Mouse (Mus musculus) neural tube, embryonic 11.5 days (tissue): Measurements from ENCODE around the gene AI597479. TPM values are rescaled to one million over a fixed set of nuclear protein-coding genes. Genes with fewer than 3 reads are reported as not detected.

Experiments used
- ATAC-seq: fragments of 200-750 bp; cut with Nextera tagmentation; 2 replicates; pipeline ENCODE4 v1.8.0; 2017; ENCODE audit warnings: moderate number of reproducible peaks, mild to moderate bottlenecking, moderate TSS enrichment, moderate library complexity; ENCODE audit not compliant: insufficient read depth, low FRiP score, low TSS enrichment
- DNase-seq: peaks from one replicate; pipeline ENCODE4 v3.0.0-alpha.2; 2015; ENCODE audit warnings: low spot score
- H3K27ac ChIP-seq: fragments of 300-500 bp; sonication (generic); 2 replicates; pipeline ENCODE4 v1.5.1; 2014; ENCODE audit warnings: low read depth, mild to moderate bottlenecking, low read length
- H3K27me3 ChIP-seq: fragments of 300-500 bp; sonication (generic); 2 replicates; pipeline ENCODE4 v1.6.1; 2014; ENCODE audit warnings: mild to moderate bottlenecking, low read length, mixed read lengths; ENCODE audit not compliant: control insufficient read depth, insufficient read depth
- H3K36me3 ChIP-seq: fragments of 300-500 bp; sonication (generic); 2 replicates; pipeline ENCODE4 v1.6.1; 2014; ENCODE audit warnings: mild to moderate bottlenecking, low read length, moderate library complexity, mixed read lengths; ENCODE audit not compliant: control insufficient read depth, insufficient read depth
- H3K4me1 ChIP-seq: fragments of 300-500 bp; sonication (generic); 2 replicates; pipeline ENCODE4 v1.6.1; 2014; ENCODE audit warnings: low read length, mixed read lengths; ENCODE audit not compliant: control insufficient read depth, insufficient read depth
- H3K4me2 ChIP-seq: fragments of 300-500 bp; sonication (generic); 2 replicates; pipeline ENCODE4 v1.6.1; 2014; ENCODE audit warnings: low read depth, mild to moderate bottlenecking, moderate library complexity
- H3K4me3 ChIP-seq: fragments of 300-500 bp; sonication (generic); 2 replicates; pipeline ENCODE4 v1.5.1; 2014; ENCODE audit warnings: low read depth, low read length
- H3K9ac ChIP-seq: fragments of 300-500 bp; sonication (generic); 2 replicates; pipeline ENCODE4 v1.6.1; 2014; ENCODE audit warnings: mild to moderate bottlenecking, low read length
- H3K9me3 ChIP-seq: fragments of 300-500 bp; sonication (generic); 2 replicates; pipeline ENCODE4 v1.6.1; 2016; ENCODE audit warnings: low read length; ENCODE audit not compliant: control insufficient read depth
- WGBS: fragments of 180-500 bp; shearing (Covaris S2); extraction: QIAGEN DNeasy Blood & Tissue Kit; methylation state at CpG from one replicate; pipeline ENCODE4 v1.1.7; 2014; 5-methylcytosine and 5-hydroxymethylcytosine counted together
- polyA plus RNA-seq: library from polyadenylated mRNA; unstranded; fragments of >200 nt; fragmentation: Nextera tagmentation; extraction: Ambion mirVana; gene quantifications from 2 replicates; pipeline ENCODE4 v1.2.1, GENCODE M21; 2014

Gene AI597479
- polyA plus RNA-seq, 1 experiment from 2014 or later = 52.9 TPM

GRCm38 (mm10) chr1:43144338-43144906 lies 45.9 kb downstream of the AI597479 start:
- H3K4me1 ChIP-seq = no peaks in the 10 kb centered on the region
- no peak overlapping the region for H3K4me3 ChIP-seq
- H3K27me3 ChIP-seq = no peaks in the 10 kb centered on the region
- DNase-seq = no peak
- no peaks in the 10 kb centered on the region for H3K9me3 ChIP-seq
- ATAC-seq = no peak
- H3K9ac ChIP-seq = no peak overlapping the region
- 91% methylated on average over 8 of the region's 8 CpGs for WGBS
- no peaks in the 10 kb centered on the region for H3K36me3 ChIP-seq
- no peak overlapping the region for H3K27ac ChIP-seq
- no peak overlapping the region for H3K4me2 ChIP-seq

- Histone ChIP-seq H3K9me3 (no peaks in the 10 kb centered on the region), H3K36me3 (no peaks in the 10 kb centered on the region), H3K27me3 (no peaks in the 10 kb centered on the region), H3K4me3 (no peak overlapping the region), H3K27ac (no peak overlapping the region), H3K4me1 (no peaks in the 10 kb centered on the region), H3K4me2 (no peak overlapping the region), H3K9ac (no peak overlapping the region)
- WGBS = 90% methylated on average over 6 of the region's 6 CpGs
- no peak for DNase-seq
- no peak for ATAC-seq
Measured at GRCm38 (mm10) chr1:43145388-43145787, 46.9 kb downstream of the AI597479 start.

GRCm38 (mm10) chr1:43147474-43147873 lies 49.0 kb downstream of the AI597479 start:
- no peak overlapping the region for H3K9ac ChIP-seq
- H3K27me3 ChIP-seq = no peaks in the 10 kb centered on the region
- no peaks in the 10 kb centered on the region for H3K4me1 ChIP-seq
- no peaks in the 10 kb centered on the region for H3K36me3 ChIP-seq
- no peak overlapping the region for H3K27ac ChIP-seq
- H3K4me3 ChIP-seq = no peak overlapping the region
- H3K9me3 ChIP-seq = no peaks in the 10 kb centered on the region
- DNase-seq = no peak
- H3K4me2 ChIP-seq = no peak overlapping the region
- ATAC-seq = no peak
- WGBS = 34% methylated on average over 2 of the region's 2 CpGs

- H3K36me3 ChIP-seq = no peaks in the 10 kb centered on the region
- 59% methylated on average over 3 of the region's 3 CpGs for WGBS
- H3K9ac ChIP-seq = no peak overlapping the region
- H3K4me1 ChIP-seq = no peaks in the 10 kb centered on the region
- no peak for DNase-seq
- no peak overlapping the region for H3K4me3 ChIP-seq
- H3K4me2 ChIP-seq = no peak overlapping the region
- H3K27me3 ChIP-seq = no peaks in the 10 kb centered on the region
- no peak for ATAC-seq
- H3K9me3 ChIP-seq = no peaks in the 10 kb centered on the region
- H3K27ac ChIP-seq = no peak overlapping the region
Measured at GRCm38 (mm10) chr1:43150225-43150624, 51.7 kb downstream of the AI597479 start.

- H3K9me3 ChIP-seq = no peaks in the 10 kb centered on the region
- no peak for ATAC-seq
- H3K9ac ChIP-seq = no peak overlapping the region
- no peak overlapping the region for H3K4me3 ChIP-seq
- no peak overlapping the region for H3K27ac ChIP-seq
- no peaks in the 10 kb centered on the region for H3K27me3 ChIP-seq
- H3K4me1 ChIP-seq = no peaks in the 10 kb centered on the region
- no peaks in the 10 kb centered on the region for H3K36me3 ChIP-seq
- DNase-seq = no peak
- 88% methylated on average over 4 of the region's 4 CpGs for WGBS
- H3K4me2 ChIP-seq = no peak overlapping the region
Measured at GRCm38 (mm10) chr1:43152626-43153025, 54.1 kb downstream of the AI597479 start.

GRCm38 (mm10) chr1:43153538-43153937 lies 55.0 kb downstream of the AI597479 start:
- H3K9me3 ChIP-seq = no peaks in the 10 kb centered on the region
- no peak overlapping the region for H3K4me2 ChIP-seq
- H3K27me3 ChIP-seq = no peaks in the 10 kb centered on the region
- H3K4me3 ChIP-seq = no peak overlapping the region
- H3K36me3 ChIP-seq = no peaks in the 10 kb centered on the region
- H3K4me1 ChIP-seq = no peaks in the 10 kb centered on the region
- 88% methylated on average over 5 of the region's 5 CpGs for WGBS
- ATAC-seq = no peak
- H3K9ac ChIP-seq = no peak overlapping the region
- DNase-seq = no peak
- no peak overlapping the region for H3K27ac ChIP-seq

GRCm38 (mm10) chr1:43154491-43154890 lies 56.0 kb downstream of the AI597479 start:
- 85% methylated on average over 2 of the region's 2 CpGs for WGBS
- ATAC-seq = no peak

GRCm38 (mm10) chr1:43157907-43158306 lies 59.4 kb downstream of the AI597479 start:
- no peaks in the 10 kb centered on the region for H3K9me3 ChIP-seq
- H3K4me1 ChIP-seq = no peaks in the 10 kb centered on the region

More at GRCm38 (mm10) chr1:43154491-43154890, 56.0 kb downstream of the AI597479 start:
- Histone ChIP-seq H3K4me1 (no peaks in the 10 kb centered on the region), H3K27me3 (no peaks in the 10 kb centered on the region), H3K27ac (no peak overlapping the region), H3K36me3 (no peaks in the 10 kb centered on the region), H3K4me3 (no peak overlapping the region), H3K9ac (no peak overlapping the region), H3K4me2 (no peak overlapping the region), H3K9me3 (no peaks in the 10 kb centered on the region)
- no peak for DNase-seq

GRCm38 (mm10) chr1:43159429-43159828 lies 60.9 kb downstream of the AI597479 start:
- Histone ChIP-seq H3K36me3 (no peaks in the 10 kb centered on the region), H3K27ac (no peak overlapping the region), H3K9ac (no peak overlapping the region), H3K4me3 (no peak overlapping the region), H3K4me1 (no peaks in the 10 kb centered on the region), H3K27me3 (no peaks in the 10 kb centered on the region), H3K9me3 (no peaks in the 10 kb centered on the region), H3K4me2 (no peak overlapping the region)
- no peak for ATAC-seq
- no peak for DNase-seq
- WGBS = 74% methylated on average over 4 of the region's 4 CpGs

More at GRCm38 (mm10) chr1:43157907-43158306, 59.4 kb downstream of the AI597479 start:
- DNase-seq = no peak
- Histone ChIP-seq H3K36me3 (no peaks in the 10 kb centered on the region), H3K27ac (no peak overlapping the region), H3K9ac (no peak overlapping the region), H3K4me3 (no peak overlapping the region), H3K4me2 (no peak overlapping the region), H3K27me3 (no peaks in the 10 kb centered on the region)
- WGBS = 87% methylated on average over 2 of the region's 2 CpGs
- no peak for ATAC-seq
